In genomic region chr11:98767276-98767675, GRCm38 (mm10) we compare ENCODE assay signal across 8 mouse cellular contexts. TPM values are rescaled to one million over a fixed set of nuclear protein-coding genes. Genes with fewer than 3 reads are reported as not detected.
DNase-seq lines count a peak whose midpoint lies in the region; ATAC-seq and TF ChIP-seq lines count a peak whose summit lies in the region.

No protein-coding gene starts in this region.

- 74% methylated on average over 9 of the region's 9 CpGs for WGBS in thymus, adult 2 months
- WGBS in heart, embryonic 10.5 days = 10% methylated on average over 9 of the region's 9 CpGs
- WGBS in kidney, postnatal 0 days = 10% methylated on average over 9 of the region's 9 CpGs
- WGBS in midbrain, embryonic 12.5 days = 15% methylated on average over 9 of the region's 9 CpGs

- no peaks in the 10 kb centered on the region for H3K9me3 ChIP-seq in heart, embryonic 10.5 days
- H3K9me3 ChIP-seq in kidney, postnatal 0 days (replicated peaks; ENCODE audit: low read length) = no peaks in the 10 kb centered on the region
- no peaks in the 10 kb centered on the region for H3K9me3 ChIP-seq in midbrain, embryonic 12.5 days

- no peak for ATAC-seq in cerebellum, adult (ENCODE audit: insufficient number of reproducible peaks, low FRiP score, low TSS enrichment)
- ATAC-seq in kidney, postnatal 0 days (replicated peaks; ENCODE audit: low FRiP score, low read depth) = 0 out of 2 replicates have a peak, but pooled peaks have one; percentile 6
- peak; percentile 57 for ATAC-seq in midbrain, embryonic 12.5 days (ENCODE audit: low FRiP score, low read depth)

- no peak overlapping the region for H3K27ac ChIP-seq in thymus, adult 2 months (ENCODE audit: control insufficient read depth, insufficient read depth, low read length)
- peak overlapping the region; percentile 91 for H3K27ac ChIP-seq in heart, embryonic 10.5 days
- H3K27ac ChIP-seq in kidney, postnatal 0 days = no peak overlapping the region
- H3K27ac ChIP-seq in midbrain, embryonic 12.5 days (replicated peaks) = peak overlapping the region; percentile 86

- peak; percentile 70 for DNase-seq in cerebellum, adult 11-12 months
- DNase-seq in thymus, postnatal 14 days = peak; percentile 50
- no peak for DNase-seq in thymus, adult 2 months
- peak; percentile 89 for DNase-seq in heart, embryonic 10.5 days (ENCODE audit: low spot score)
- DNase-seq in kidney, postnatal 0 days (ENCODE audit: low spot score) = peak; percentile 65
- DNase-seq in spleen, postnatal 14 days (ENCODE audit: low spot score in 2 of 2) = no peak

- TF ChIP-seq CTCF in thymus, adult 2 months (IDR thresholded peaks at IDR 0.05; ENCODE audit: borderline replicate concordance, control insufficient read depth, extremely low read depth, insufficient read depth, low read length, poor library complexity) = no peak
- TF ChIP-seq CTCF in kidney, postnatal 0 days (IDR thresholded peaks at IDR 0.05; ENCODE audit: low read depth) = no peak

- no peaks in the 10 kb centered on the region for H3K27me3 ChIP-seq in thymus, adult 2 months (ENCODE audit: control insufficient read depth, insufficient read depth, low read length)
- H3K27me3 ChIP-seq in heart, embryonic 10.5 days (ENCODE audit: insufficient read depth, poor library complexity, severe bottlenecking) = no peaks in the 10 kb centered on the region
- H3K27me3 ChIP-seq in kidney, postnatal 0 days (ENCODE audit: insufficient read depth, low read length) = no peaks in the 10 kb centered on the region
- no peaks in the 10 kb centered on the region; the same call in 1 of the 2 replicates for H3K27me3 ChIP-seq in midbrain, embryonic 12.5 days

- H3K9ac ChIP-seq in kidney, postnatal 0 days (ENCODE audit: low read depth, low read length) = 0 out of 2 replicates have a peak overlapping the region, but pooled peaks have one; percentile 28
- peak overlapping the region; percentile 17; the same call in 1 of the 2 replicates for H3K9ac ChIP-seq in midbrain, embryonic 12.5 days (replicated peaks)

- H3K4me1 ChIP-seq in thymus, adult 2 months (replicated peaks; ENCODE audit: control insufficient read depth, insufficient read depth, low read length) = peaks cover 29% of the 10 kb centered on the region
- H3K4me1 ChIP-seq in heart, embryonic 10.5 days = peaks cover 78% of the 10 kb centered on the region
- peaks cover 27% of the 10 kb centered on the region for H3K4me1 ChIP-seq in kidney, postnatal 0 days (replicated peaks; ENCODE audit: insufficient read depth, low read length)
- H3K4me1 ChIP-seq in midbrain, embryonic 12.5 days = peaks cover 39% of the 10 kb centered on the region

- no peak for TF ChIP-seq POLR2A in thymus, adult 2 months (IDR thresholded peaks at IDR 0.05; ENCODE audit: control insufficient read depth, extremely low read depth, insufficient read depth, low read length, poor library complexity)

- no peak overlapping the region for H3K4me3 ChIP-seq in thymus, adult 2 months (ENCODE audit: control insufficient read depth, insufficient read depth, low read length)
- H3K4me3 ChIP-seq in heart, embryonic 10.5 days = peak overlapping the region; percentile 57
- no peak overlapping the region for H3K4me3 ChIP-seq in kidney, postnatal 0 days (replicated peaks; ENCODE audit: low read depth, low read length)
- H3K4me3 ChIP-seq in midbrain, embryonic 12.5 days = no peak overlapping the region

- no peaks in the 10 kb centered on the region for H3K36me3 ChIP-seq in thymus, adult 2 months (ENCODE audit: control insufficient read depth, insufficient read depth, low read length)
- peaks cover 59% of the 10 kb centered on the region for H3K36me3 ChIP-seq in heart, embryonic 10.5 days
- peaks cover 20% of the 10 kb centered on the region for H3K36me3 ChIP-seq in kidney, postnatal 0 days (ENCODE audit: insufficient read depth, low read length)
- H3K36me3 ChIP-seq in midbrain, embryonic 12.5 days = peaks cover 44% of the 10 kb centered on the region

- peak overlapping the region; percentile 45; the same call in 1 of the 2 replicates for H3K4me2 ChIP-seq in kidney, postnatal 0 days (ENCODE audit: low read length)
- peak overlapping the region; percentile 50 for H3K4me2 ChIP-seq in midbrain, embryonic 12.5 days (replicated peaks)

RNA-seq across cellular contexts. Expression of gene Nr1d1, which starts 7.9 kb away (rescaled TPM):
- polyA plus RNA-seq in thymus, adult 2 months (2012; rRNA removed) = 34.4 and 37.7 TPM in 2 replicates
- 3.6 and 5.9 TPM in 2 replicates for polyA plus RNA-seq in heart, embryonic 10.5 days (2016; fragmentation: Nextera tagmentation; extraction: Ambion mirVana)
- polyA plus RNA-seq in kidney, postnatal 0 days (2015; fragmentation: Nextera tagmentation; extraction: Ambion mirVana) = 3.1 and 3.5 TPM in 2 replicates
- polyA plus RNA-seq in midbrain, embryonic 12.5 days (2016; fragmentation: Nextera tagmentation; extraction: Ambion mirVana) = 1.2 and 1.5 TPM in 2 replicates

RNA-seq across cellular contexts. Expression of gene Thra, which starts 26.8 kb away (rescaled TPM):
- polyA plus RNA-seq in thymus, adult 2 months (2012; rRNA removed) = 36.8 and 41.5 TPM in 2 replicates
- 19.2 and 23.2 TPM in 2 replicates for polyA plus RNA-seq in heart, embryonic 10.5 days (2016; fragmentation: Nextera tagmentation; extraction: Ambion mirVana)
- 26.1 TPM in 2 replicates for polyA plus RNA-seq in kidney, postnatal 0 days (2015; fragmentation: Nextera tagmentation; extraction: Ambion mirVana)
- polyA plus RNA-seq in midbrain, embryonic 12.5 days (2016; fragmentation: Nextera tagmentation; extraction: Ambion mirVana) = 45.3 and 47.6 TPM in 2 replicates

RNA-seq across cellular contexts. Expression of gene Msl1, which starts 28.0 kb away (rescaled TPM):
- polyA plus RNA-seq in thymus, adult 2 months (2012; rRNA removed) = 50.3 and 66.0 TPM in 2 replicates
- 14.0 and 21.6 TPM in 2 replicates for polyA plus RNA-seq in heart, embryonic 10.5 days (2016; fragmentation: Nextera tagmentation; extraction: Ambion mirVana)
- 17.8 and 19.3 TPM in 2 replicates for polyA plus RNA-seq in kidney, postnatal 0 days (2015; fragmentation: Nextera tagmentation; extraction: Ambion mirVana)
- polyA plus RNA-seq in midbrain, embryonic 12.5 days (2016; fragmentation: Nextera tagmentation; extraction: Ambion mirVana) = 38.6 and 42.4 TPM in 2 replicates

RNA-seq across cellular contexts. Expression of gene Casc3, which starts 37.4 kb away (rescaled TPM):
- polyA plus RNA-seq in thymus, adult 2 months (2012; rRNA removed) = 66.5 and 72.2 TPM in 2 replicates
- 29.5 and 37.2 TPM in 2 replicates for polyA plus RNA-seq in heart, embryonic 10.5 days (2016; fragmentation: Nextera tagmentation; extraction: Ambion mirVana)
- 24.6 and 25.7 TPM in 2 replicates for polyA plus RNA-seq in kidney, postnatal 0 days (2015; fragmentation: Nextera tagmentation; extraction: Ambion mirVana)
- 65.5 and 74.2 TPM in 2 replicates for polyA plus RNA-seq in midbrain, embryonic 12.5 days (2016; fragmentation: Nextera tagmentation; extraction: Ambion mirVana)

RNA-seq across cellular contexts. Expression of gene Med24, which starts 38.0 kb away (rescaled TPM):
- polyA plus RNA-seq in thymus, adult 2 months (2012; rRNA removed) = 179 and 196 TPM in 2 replicates
- polyA plus RNA-seq in heart, embryonic 10.5 days (2016; fragmentation: Nextera tagmentation; extraction: Ambion mirVana) = 54.6 and 56.5 TPM in 2 replicates
- 38.3 and 41.2 TPM in 2 replicates for polyA plus RNA-seq in kidney, postnatal 0 days (2015; fragmentation: Nextera tagmentation; extraction: Ambion mirVana)
- 96.5 and 97.7 TPM in 2 replicates for polyA plus RNA-seq in midbrain, embryonic 12.5 days (2016; fragmentation: Nextera tagmentation; extraction: Ambion mirVana)

Comparison
In these comparisons a context has a peak if more than half of its experiments do, and no peak if none do; other contexts are left out.
1. DNase-seq: peak in cerebellum, adult 11-12 months (single experiment), thymus, postnatal 14 days (single experiment), heart, embryonic 10.5 days (single experiment) and kidney, postnatal 0 days (single experiment); none in thymus, adult 2 months (single experiment) and spleen, postnatal 14 days (0 of 2).
2. H3K27ac ChIP-seq: peak in heart, embryonic 10.5 days (single experiment) and midbrain, embryonic 12.5 days (single experiment); none in thymus, adult 2 months (single experiment) and kidney, postnatal 0 days (single experiment).